Mouse (Mus musculus) adrenal gland, postnatal 0 days (tissue): ENCODE results near the gene Prss41. TPM values are rescaled to one million over a fixed set of nuclear protein-coding genes. Genes with fewer than 3 reads are reported as not detected.

Experiments
- microRNA-seq: library from miRNA; unstranded; fragments of <30 nt; microRNA quantifications from one replicate; pipeline ENCODE4, GENCODE M21; 2016; ENCODE audit warnings: borderline replicate concordance; ENCODE audit not compliant: insufficient number of aligned reads
- polyA plus RNA-seq: library from polyadenylated mRNA; unstranded; fragments of >200 nt; fragmentation: Nextera tagmentation; extraction: Ambion mirVana; gene quantifications from 2 replicates; pipeline ENCODE4 v1.2.1, GENCODE M21; 2015

Gene Prss41
- polyA plus RNA-seq, result 0.52 and 0.57 TPM in 2 replicates

GRCm38 (mm10) chr17:23843812-23844273 is at the start of gene Prss41, which contains the start of gene Prss32:
TSS of gene Prss41 (minus strand) at chr17:23844172.
TSS of gene Prss32 (plus strand) at chr17:23843855.

GRCm38 (mm10) chr17:23880576-23880975 is 36.6 kb upstream of the Prss41 start, which contains the start of the genes Dcpp1 and Dcpp2:
TSS of gene Dcpp1 (plus strand) at chr17:23880876.
TSS of gene Dcpp2 (plus strand) at chr17:23880880.

GRCm38 (mm10) chr17:23867756-23868155 is 23.8 kb upstream of the Prss41 start, which contains the start of gene Prss21:
TSS of gene Prss21 (plus strand) at chr17:23868056.

GRCm38 (mm10) chr17:23836006-23836575 is 7.9 kb downstream of the Prss41 start, which contains the start of gene Prss33:
TSS of gene Prss33 (minus strand) at chr17:23836056.

GRCm38 (mm10) chr17:23829064-23829619 is 14.8 kb downstream of the Prss41 start, which contains the start of gene Elob:
TSS of gene Elob (minus strand) at chr17:23829136.

GRCm38 (mm10) chr17:23790269-23791078 is 53.5 kb downstream of the Prss41 start, which contains the start of gene Srrm2:
TSS of gene Srrm2 (plus strand) at chr17:23790532.

Small RNAs within 50 kb of the gene (microRNA-seq; reads per million reads assigned to microRNA genes)
- not detected for gene Mir5125

Other genes with a start within 250 kb of the Prss41 start
- 10.3 and 13.2 TPM in 2 replicates for gene Zfp13, start 244.7 kb downstream of the Prss41 start, polyA plus RNA-seq
- not detected in 2 replicates for gene Zscan10, start 243.3 kb downstream of the Prss41 start, polyA plus RNA-seq
- gene Mmp25, start 198.9 kb downstream of the Prss41 start, polyA plus RNA-seq, result 0.25 and 0.30 TPM in 2 replicates
- gene Bicdl2, start 183.7 kb downstream of the Prss41 start, polyA plus RNA-seq, result 0.30 TPM in 1 of 2 replicates, not detected in the other
- gene Hcfc1r1, start 170.6 kb downstream of the Prss41 start, polyA plus RNA-seq, result 122 and 166 TPM in 2 replicates
- 19.0 and 25.0 TPM in 2 replicates for gene Thoc6, start 170.3 kb downstream of the Prss41 start, polyA plus RNA-seq
- 61.5 and 84.3 TPM in 2 replicates for gene Tnfrsf12a, start 166.7 kb downstream of the Prss41 start, polyA plus RNA-seq
- 0.36 and 3.4 TPM in 2 replicates for gene Cldn6, start 164.9 kb downstream of the Prss41 start, polyA plus RNA-seq
- gene Cldn9, start 160.1 kb downstream of the Prss41 start, polyA plus RNA-seq, result 1.0 and 3.0 TPM in 2 replicates
- 1.2 and 3.5 TPM in 2 replicates for gene 1520401A03Rik, start 121.4 kb downstream of the Prss41 start, polyA plus RNA-seq
- gene Pkmyt1, start 117.8 kb downstream of the Prss41 start, polyA plus RNA-seq, result 12.8 and 16.6 TPM in 2 replicates
- gene Paqr4, start 103.3 kb downstream of the Prss41 start, polyA plus RNA-seq, result 17.0 and 21.6 TPM in 2 replicates
- 0.19 and 0.54 TPM in 2 replicates for gene Kremen2, start 98.3 kb downstream of the Prss41 start, polyA plus RNA-seq
- gene Flywch1, start 72.6 kb downstream of the Prss41 start, polyA plus RNA-seq, result 51.5 and 54.6 TPM in 2 replicates
- gene Flywch2, start 58.1 kb downstream of the Prss41 start, polyA plus RNA-seq, result 28.8 and 51.4 TPM in 2 replicates
- 291 and 447 TPM in 2 replicates for gene Srrm2, start 53.6 kb downstream of the Prss41 start, polyA plus RNA-seq
- 1,156 and 1,274 TPM in 2 replicates for gene Elob, start 15.0 kb downstream of the Prss41 start, polyA plus RNA-seq
- gene Prss33, start 8.1 kb downstream of the Prss41 start, polyA plus RNA-seq, result not detected in 2 replicates
- not detected in 2 replicates for gene Prss32, start 317 bp downstream of the Prss41 start, polyA plus RNA-seq
- not detected in 2 replicates for gene Prss21, start 23.9 kb upstream of the Prss41 start, polyA plus RNA-seq
- gene Dcpp1, start 36.7 kb upstream of the Prss41 start, polyA plus RNA-seq, result not detected in 2 replicates
- not detected in 2 replicates for gene Dcpp2, start 36.7 kb upstream of the Prss41 start, polyA plus RNA-seq
- not detected in 2 replicates for gene Dcpp3, start 73.3 kb upstream of the Prss41 start, polyA plus RNA-seq
- not detected in 2 replicates for gene Sbp, start 97.5 kb upstream of the Prss41 start, polyA plus RNA-seq
- not detected in 2 replicates for gene Sbpl, start 111.1 kb upstream of the Prss41 start, polyA plus RNA-seq
- gene Prss30, start 136.4 kb upstream of the Prss41 start, polyA plus RNA-seq, result 0.14 TPM in 1 of 2 replicates, not detected in the other
- gene Prss22, start 153.9 kb upstream of the Prss41 start, polyA plus RNA-seq, result not detected in 2 replicates
- gene Prss27, start 194.0 kb upstream of the Prss41 start, polyA plus RNA-seq, result 0.18 and 0.22 TPM in 2 replicates
- 32.3 and 32.9 TPM in 2 replicates for gene Kctd5, start 229.3 kb upstream of the Prss41 start, polyA plus RNA-seq